Mouse (Mus musculus): Measurements from ENCODE around the gene Etfa.

The Etfa gene

DNA sequence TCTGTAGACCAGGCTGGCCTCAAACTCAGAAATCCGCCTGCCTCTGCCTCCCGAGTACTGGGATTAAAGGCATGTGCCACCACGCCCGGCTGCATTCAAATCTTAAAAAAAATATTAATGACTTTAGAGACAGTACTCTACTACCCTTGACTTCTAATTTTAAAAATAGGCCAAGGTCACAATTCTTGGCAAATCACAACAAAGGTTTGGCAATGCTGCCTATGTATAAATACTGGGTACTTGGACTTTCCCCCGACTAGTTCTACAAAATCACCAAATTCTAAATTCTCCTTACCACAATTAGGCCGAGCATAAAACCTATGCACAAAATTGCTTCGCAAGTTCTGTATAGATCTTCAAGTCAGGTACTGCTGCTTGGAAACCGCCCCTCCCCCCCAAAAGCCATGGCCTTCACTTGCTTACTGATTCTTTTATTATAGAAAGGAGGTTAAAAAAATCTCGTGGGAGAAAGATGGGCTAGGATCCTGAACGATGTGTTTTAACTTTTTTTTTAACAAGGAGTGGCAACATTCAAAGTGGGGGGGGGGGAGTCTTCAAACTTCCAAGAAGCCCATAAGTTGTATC, 1.3 kb downstream of the Etfa start:
- no peak for DNase-seq

GRCm38 (mm10) chr9:55509731-55510130, 2.3 kb downstream of the Etfa start:
- DNase-seq = no peak

DNA sequence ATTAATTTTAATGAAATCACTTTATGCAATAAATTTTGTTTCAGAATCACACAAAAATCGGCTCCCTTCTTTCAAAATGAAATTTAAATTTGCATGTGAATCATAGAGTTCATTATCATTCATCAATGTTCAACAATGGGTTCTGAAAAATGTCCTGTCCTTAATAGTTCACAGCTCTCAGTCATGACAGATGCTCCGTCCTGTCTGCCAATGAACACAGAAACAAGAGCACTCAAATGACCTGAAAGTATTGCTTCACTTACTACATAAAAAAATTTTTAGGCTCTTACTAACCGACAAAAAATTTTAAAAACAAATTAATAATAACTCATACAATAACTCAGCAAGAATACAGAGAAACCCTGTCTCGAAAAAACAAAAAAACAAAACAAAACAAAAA, 3.3 kb downstream of the Etfa start:
- no peak for DNase-seq

DNA sequence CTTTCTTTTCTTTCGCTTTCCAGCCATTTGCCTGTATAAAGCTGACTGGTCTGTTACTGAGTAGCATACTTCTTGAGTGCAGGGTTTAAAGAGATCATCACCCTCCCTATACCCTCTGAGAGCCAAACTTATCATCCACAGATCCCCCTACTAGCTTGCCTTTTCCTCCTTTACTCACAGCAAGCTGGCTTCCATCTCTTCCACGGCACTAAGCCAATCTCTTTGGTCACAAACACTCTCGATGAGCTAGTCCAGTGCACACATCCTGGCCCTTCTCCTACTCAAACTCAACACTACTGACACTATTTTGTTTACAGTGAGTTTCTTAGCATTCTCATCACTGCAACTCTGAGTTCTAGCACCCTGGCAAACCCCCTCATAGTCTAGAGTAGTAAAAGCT, 4.1 kb downstream of the Etfa start:
- DNase-seq = no peak

DNA sequence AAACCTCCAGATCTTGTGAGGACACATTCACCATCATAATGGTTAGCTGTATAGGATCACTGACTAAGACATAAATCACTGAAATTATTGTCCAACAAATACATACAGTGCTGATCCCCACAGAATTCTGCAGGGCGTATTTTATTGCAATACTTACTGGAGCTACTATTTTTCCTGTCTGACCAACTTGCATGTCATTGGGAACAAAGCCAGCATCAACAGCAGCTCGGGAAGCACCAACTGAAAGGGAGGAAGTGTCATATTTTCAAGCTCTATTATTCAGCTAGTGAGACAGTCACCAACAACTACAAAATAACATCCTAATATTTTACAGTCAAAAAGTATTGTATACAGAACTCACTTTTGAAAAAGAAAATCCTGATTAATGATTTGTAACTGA, 29.9 kb downstream of the Etfa start:
- no peak for DNase-seq

GRCm38 (mm10) chr9:55478699-55479098, 33.3 kb downstream of the Etfa start:
- DNase-seq = no peak

- no peak for DNase-seq
Measured at GRCm38 (mm10) chr9:55476084-55476483, 36.0 kb downstream of the Etfa start.

- DNase-seq = no peak
Measured at GRCm38 (mm10) chr9:55468397-55468796, 43.6 kb downstream of the Etfa start.

DNA sequence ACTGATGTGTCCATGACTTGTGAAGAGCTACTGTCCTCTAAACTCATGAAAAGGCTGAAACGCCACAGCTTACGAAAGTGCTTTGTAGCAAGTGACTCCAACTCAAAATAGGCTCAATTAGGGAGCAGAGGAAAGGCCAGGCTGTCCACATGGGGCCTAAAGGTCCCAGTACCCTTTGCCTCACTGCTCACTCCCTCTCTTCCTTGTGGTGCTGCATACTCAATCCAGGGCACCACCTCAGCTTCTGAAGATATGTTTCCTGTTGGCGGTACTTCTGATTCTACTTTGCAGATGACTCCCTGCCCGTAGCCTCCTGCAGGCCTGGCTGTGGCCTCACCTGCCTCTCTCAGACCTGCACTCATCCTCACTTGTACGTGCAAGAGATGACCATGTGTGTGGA, 58.7 kb downstream of the Etfa start:
- DNase-seq = no peak

GRCm38 (mm10) chr9:55452906-55453305, 59.1 kb downstream of the Etfa start:
- DNase-seq = no peak

DNA sequence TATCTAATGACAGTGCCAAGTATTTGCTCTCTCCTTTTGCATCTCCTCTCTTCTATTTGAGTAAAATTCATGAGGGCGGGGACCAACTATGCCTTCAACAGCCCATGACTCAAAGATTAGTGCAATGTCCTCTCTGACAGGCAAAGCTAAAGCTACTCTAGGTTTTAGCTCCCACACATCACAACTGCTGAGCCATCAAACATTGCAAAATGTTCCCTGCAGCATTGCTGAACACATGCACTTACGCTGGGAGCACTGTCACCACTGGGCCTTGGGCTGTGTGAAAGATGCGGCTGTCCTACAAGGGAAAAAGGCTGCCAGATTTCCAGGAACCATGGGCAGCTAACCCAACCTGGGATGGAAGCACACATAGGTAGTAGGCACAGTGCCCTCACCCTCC, 60.6 kb downstream of the Etfa start:
- no peak for DNase-seq

GRCm38 (mm10) chr9:55450035-55450434, 62.0 kb downstream of the Etfa start:
- DNase-seq = no peak

DNA sequence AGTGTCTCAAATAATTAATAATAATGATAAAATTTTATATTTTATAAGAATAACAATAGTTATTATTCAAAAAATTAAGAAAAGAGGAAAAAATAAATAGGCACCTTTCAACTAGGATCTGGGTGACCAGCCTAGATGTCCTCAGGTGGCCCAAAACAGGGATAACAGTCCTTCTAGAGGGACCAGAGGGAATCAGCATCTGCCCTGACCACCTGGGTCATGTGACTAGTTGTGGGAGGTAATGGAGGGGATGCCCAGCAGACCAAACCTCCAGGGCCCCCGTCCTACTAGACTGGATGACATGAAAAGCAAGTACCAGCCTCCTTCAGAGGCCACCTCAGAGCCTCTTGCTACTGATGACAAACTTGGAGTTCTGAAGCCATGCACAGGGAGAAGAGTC, 62.9 kb downstream of the Etfa start:
- no peak for DNase-seq

DNA sequence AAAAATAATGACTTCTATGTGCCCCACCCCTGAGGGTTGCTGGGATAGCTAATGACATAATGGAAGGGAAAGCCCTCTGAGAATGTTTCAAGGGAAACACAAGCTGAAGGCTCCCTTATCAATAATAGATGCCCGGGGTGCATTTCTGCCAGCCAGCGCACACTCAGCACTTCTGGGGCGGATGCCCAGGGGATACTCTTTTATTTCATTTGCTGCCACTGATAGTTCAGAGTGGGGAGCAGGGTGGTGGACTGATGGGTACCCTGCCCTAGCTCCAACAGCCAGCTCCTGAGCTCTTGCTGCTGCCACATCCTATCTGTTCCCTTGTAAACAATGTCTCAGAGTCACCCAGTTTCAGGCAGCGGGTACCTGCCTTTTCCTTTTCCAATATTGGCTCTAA, 64.5 kb downstream of the Etfa start:
- DNase-seq = no peak

DNA sequence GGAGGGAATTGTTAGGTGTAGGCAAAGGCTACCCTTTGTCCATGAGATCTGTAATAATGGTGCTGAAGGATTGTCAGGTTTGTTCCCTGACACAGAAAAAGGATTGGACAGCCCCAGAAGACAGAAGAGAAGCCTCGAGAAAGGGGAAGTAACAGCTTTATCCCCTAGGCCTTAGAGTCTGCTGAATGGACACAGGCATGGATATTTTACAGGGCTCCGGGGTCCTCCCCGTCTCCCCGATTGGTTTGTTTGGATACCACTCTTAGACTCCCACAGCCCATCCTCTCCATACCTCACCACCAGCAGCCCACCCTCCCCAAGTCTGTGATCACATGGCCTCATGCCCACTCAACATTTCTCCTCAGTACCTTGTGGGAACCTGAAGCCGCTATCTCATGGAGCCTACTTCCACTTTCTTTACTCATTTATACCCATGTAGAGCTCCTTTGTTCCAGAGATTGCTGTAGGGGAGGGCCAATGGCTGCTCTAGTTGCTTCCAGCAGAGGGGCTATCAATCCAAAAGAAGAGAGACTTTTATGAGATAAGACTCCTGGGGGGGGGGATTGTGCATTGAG, 72.8 kb downstream of the Etfa start:
- DNase-seq = peak; percentile 7

GRCm38 (mm10) chr9:55438433-55438832, 73.6 kb downstream of the Etfa start:
- peak; percentile 14 for DNase-seq

DNA sequence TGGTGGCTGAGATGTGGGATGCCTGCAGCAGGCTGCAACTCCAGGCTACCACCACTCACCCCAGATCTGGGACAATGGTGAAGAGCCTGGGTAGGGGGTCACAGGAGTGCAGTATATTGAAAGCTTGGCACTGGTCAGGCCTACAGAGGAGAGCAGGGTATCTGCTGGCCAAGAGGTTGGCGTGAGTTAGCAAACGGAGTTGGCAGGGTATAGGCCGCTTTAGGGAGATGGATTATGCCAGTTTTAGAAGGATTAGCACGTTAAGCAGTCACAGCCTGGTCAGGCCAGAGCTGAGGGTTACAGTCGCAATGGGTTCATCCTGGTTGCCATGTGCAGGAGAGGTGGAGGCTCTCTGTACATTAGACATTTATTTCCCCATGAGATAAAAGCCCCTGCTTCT, 78.2 kb downstream of the Etfa start:
- no peak for DNase-seq

DNA sequence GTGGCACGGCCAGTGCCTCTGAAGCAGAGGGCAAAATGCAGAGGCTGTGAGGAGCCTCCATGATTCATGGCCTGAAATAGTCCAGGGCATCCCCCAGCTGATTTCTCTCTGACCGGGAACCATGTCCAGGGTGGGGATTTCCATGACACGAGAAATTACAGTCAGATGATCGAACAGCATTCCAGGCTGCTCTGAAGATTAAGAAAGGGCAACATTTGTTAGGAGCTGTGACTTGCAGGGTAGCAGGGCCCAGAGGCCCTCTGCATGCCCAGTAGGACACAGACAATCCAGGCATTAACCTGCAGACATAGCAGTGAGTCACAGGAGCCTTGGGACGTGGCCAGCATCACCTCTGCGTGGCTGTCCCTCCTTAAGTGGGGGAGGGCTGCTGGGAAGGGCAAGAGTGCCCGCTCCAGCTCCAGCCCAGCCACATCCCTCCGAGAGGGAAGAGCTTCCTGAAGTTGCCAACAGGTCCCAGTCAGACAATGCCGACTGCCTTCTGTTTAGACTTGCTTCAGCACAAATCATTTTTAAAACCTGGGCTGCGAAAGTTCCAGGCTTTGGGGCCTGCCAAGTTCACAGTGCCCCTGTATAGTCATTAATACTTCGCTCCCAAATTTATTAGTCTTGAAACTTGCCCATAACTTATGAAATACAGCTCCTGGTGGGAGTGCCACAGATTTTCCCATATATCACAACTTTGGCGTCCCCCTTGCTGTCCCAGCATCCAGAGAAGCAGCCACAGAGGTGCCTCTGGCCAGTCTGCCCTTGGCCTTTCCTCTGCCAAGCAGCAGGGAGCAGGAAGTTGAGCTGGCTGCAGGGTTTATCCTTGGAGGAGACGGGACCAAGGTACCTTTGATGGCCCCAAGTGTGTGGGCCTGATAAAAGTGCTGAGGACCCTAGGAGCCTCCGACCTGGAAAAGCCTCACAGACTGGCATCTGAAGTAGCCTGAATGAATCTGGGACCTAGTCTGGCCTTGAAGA, 79.4 kb downstream of the Etfa start:
- no peak for DNase-seq

GRCm38 (mm10) chr9:55430133-55430532, 81.9 kb downstream of the Etfa start:
- DNase-seq = no peak

DNA sequence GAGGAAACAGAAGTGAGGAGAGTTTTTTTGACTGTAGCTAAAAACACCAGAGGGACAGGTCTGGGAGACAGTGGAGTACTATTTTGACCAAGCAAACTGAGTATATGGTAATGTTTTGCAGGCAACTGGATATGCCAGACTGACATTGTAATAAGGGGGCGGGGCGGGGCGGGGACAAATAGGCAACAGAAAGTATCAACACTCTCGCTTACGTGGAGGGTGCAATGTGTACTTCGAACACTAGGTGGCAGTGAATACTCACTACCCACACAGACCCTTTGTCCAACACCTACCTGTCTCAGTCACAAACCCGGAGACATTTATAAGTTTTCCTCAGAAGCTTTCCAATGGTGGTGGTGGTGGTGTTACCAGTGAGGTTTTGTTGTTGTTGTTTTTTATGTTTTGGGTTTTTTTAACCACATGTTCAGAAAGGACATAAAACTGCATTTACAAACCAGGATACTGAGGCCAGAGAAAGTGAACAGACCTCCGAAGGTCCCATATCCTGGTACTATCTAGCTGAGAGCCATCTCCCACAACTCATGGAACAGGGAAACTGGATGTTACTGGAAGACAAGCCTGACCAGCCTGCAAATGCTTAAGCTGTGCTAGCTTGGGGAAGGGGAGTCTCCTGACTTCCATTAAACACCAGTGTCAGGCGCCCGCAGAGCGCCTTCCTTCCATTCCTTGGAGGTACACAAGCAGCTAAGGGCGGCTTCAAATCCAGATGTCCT, 82.6 kb downstream of the Etfa start:
- DNase-seq = peak; percentile 63

GRCm38 (mm10) chr9:55425271-55425810, 86.7 kb downstream of the Etfa start:
- peak; percentile 32 for DNase-seq

GRCm38 (mm10) chr9:55423451-55424424, 88.3 kb downstream of the Etfa start:
- DNase-seq = peak; percentile 70

All from cerebellum, adult 11-12 months (tissue).